Mouse (Mus musculus): Measurements from ENCODE around the gene Asb5.

DNA sequence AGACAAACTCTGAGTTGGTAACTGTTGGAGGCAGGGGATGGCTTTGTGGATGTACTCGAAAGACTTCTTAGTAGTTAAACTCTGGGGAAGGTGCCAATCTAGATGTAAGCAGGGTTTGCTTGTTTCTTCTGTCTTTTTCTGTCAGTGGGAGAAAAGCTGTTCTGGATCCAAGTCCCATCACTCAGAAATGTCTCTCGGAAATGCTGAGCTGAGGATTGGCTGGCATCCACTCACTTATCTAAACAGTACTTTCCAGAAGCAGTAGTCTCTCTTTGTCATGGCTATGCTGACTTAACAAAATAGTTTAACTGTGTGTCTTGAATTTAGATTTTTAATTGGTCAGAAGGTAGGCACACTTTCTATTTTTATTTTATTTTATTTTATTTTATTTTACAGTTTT, 37.8 kb downstream of the Asb5 start:
- TF ChIP-seq CTCF (IDR thresholded peaks at IDR 0.05; ENCODE audit: low read depth, low read length): no peak
- no peak for TF ChIP-seq GATA1 (IDR thresholded peaks at IDR 0.05; ENCODE audit: borderline replicate concordance, low read length)
- no peak for TF ChIP-seq TAL1 (conservative IDR thresholded peaks at IDR 0.05; ENCODE audit: low read depth, low read length)
- TF ChIP-seq GATA2 (IDR thresholded peaks at IDR 0.05; ENCODE audit: borderline replicate concordance, low read depth, low read length): no peak
